Mouse (Mus musculus) embryonic stem cell, embryonic (primary cell): ENCODE data around the gene Dcpp2.
"Not testable (repeated sequence)": the region's sequence is repeated elsewhere in the genome, so short reads cannot be mapped to it uniquely, and the experiment has no call there.

ENCODE experiments used
- CTCF ChIA-PET, 4 experiments: fragments of 300-600 bp in 2 of 4; fragments of 350-600 bp in 2 of 4; sonication (Branson Sonifier 250); formaldehyde crosslinking; loops; one replicate each; lab custom pipeline; 2022; ENCODE audit warnings: inconsistent platforms in 2 of 4; lab: Charles Lee
- POLR2A ChIA-PET, 4 experiments: fragments of 300-600 bp in 2 of 4; fragments of 350-600 bp in 2 of 4; sonication (Branson Sonifier 250); formaldehyde crosslinking; loops; one replicate each; lab custom pipeline; 2022; ENCODE audit warnings: antibody characterized with exemption in 4 of 4, inconsistent platforms in 1 of 4; lab: Charles Lee

Dcpp2 gene

GRCm38 (mm10) chr17:23880576-23880975 lies at the start of gene Dcpp2, which contains the start of gene Dcpp1:
Gene Dcpp2 (plus strand): TSS chr17:23880880.
Gene Dcpp1 (plus strand): TSS chr17:23880876.
- CTCF ChIA-PET = not testable (repeated sequence)

GRCm38 (mm10) chr17:23831201-23831600 lies 49.5 kb upstream of the Dcpp2 start:
- ChIA-PET CTCF (interaction anchor here (1.3 to 7.8 kb wide), 6 partner anchors 12 to 201 kb away, joined by 3 to 112 read pairs (median 14); partner anchors contain the start of genes Prss32 (in 4 of the 4) and Prss41 (in 4 of the 4)), POLR2A (interaction anchor here in 3 of 4 experiments (0.7 to 27.3 kb wide), 11 partner anchors 8 to 186 kb away, joined by 3 to 622 read pairs (median 9); partner anchors contain the start of genes Prss32 (in 2 of the 3), Prss41 (in 2 of the 3) and Flywch1 (in 1 of the 3))

More at GRCm38 (mm10) chr17:23880576-23880975, at the start of gene Dcpp2, which contains the start of gene Dcpp1:
- POLR2A ChIA-PET = not testable (repeated sequence)

- POLR2A ChIA-PET = interaction anchor here in 3 of 4 experiments (0.7 to 27.3 kb wide), 19 partner anchors 8 to 303 kb away, joined by 3 to 622 read pairs (median 4); partner anchors contain the start of genes Prss32 (in 1 of the 3) and Prss41 (in 1 of the 3)
- CTCF ChIA-PET = interaction anchor here (0.6 to 7.8 kb wide), 11 partner anchors 8 to 158 kb away, joined by 3 to 112 read pairs (median 4); partner anchors contain the start of genes Prss32 (in 3 of the 4) and Prss41 (in 3 of the 4)
These were observed 44.6 kb upstream of the Dcpp2 start, which contains the start of gene Prss33 for GRCm38 (mm10) chr17:23836006-23836575. Gene Prss33 (minus strand): TSS chr17:23836056.

- ChIA-PET POLR2A (interaction anchor here in 3 of 4 experiments (0.6 to 7.4 kb wide), 6 partner anchors 9 to 113 kb away, joined by 3 to 81 read pairs (median 3); partner anchors contain the start of genes Elob (in 1 of the 3) and Prss33 (in 1 of the 3)), CTCF (interaction anchor here in 3 of 4 experiments (0.6 to 1.3 kb wide), 4 partner anchors 8 to 48 kb away, joined by 3 to 4 read pairs (median 4); no protein-coding TSS in a partner anchor)
These were observed 39.5 kb upstream of the Dcpp2 start for GRCm38 (mm10) chr17:23841145-23841544.

- ChIA-PET CTCF (interaction anchor here (0.5 to 4.4 kb wide), 153 partner anchors 7 to 597 kb away, joined by 3 to 112 read pairs (median 4); partner anchors contain the start of genes Elob (in 4 of the 4), Prss33 (in 3 of the 4), Flywch2 (in 2 of the 4) and Pkmyt1 (in 2 of the 4)), POLR2A (interaction anchor here (0.6 to 7.4 kb wide), 62 partner anchors 10 to 627 kb away, joined by 3 to 81 read pairs (median 3); partner anchors contain the start of genes Elob (in 3 of the 4), Paqr4 (in 2 of the 4), Srrm2 (in 2 of the 4) and Ccnf (in 1 of the 4))
These were observed 37.4 kb upstream of the Dcpp2 start for GRCm38 (mm10) chr17:23843141-23843811.

- CTCF ChIA-PET = interaction anchor here (0.5 to 4.4 kb wide), 157 partner anchors 8 to 597 kb away, joined by 3 to 112 read pairs (median 4); partner anchors contain the start of genes Elob (in 4 of the 4), Prss33 (in 3 of the 4), Flywch2 (in 2 of the 4) and Pkmyt1 (in 2 of the 4)
- POLR2A ChIA-PET = interaction anchor here (0.6 to 7.4 kb wide), 60 partner anchors 10 to 611 kb away, joined by 3 to 81 read pairs (median 3); partner anchors contain the start of genes Elob (in 2 of the 4), Paqr4 (in 2 of the 4), Ccnf (in 1 of the 4) and Pkmyt1 (in 1 of the 4)
These were observed 36.8 kb upstream of the Dcpp2 start, which contains the start of the genes Prss32 and Prss41 for GRCm38 (mm10) chr17:23843812-23844273. Gene Prss32 (plus strand): TSS chr17:23843855. Gene Prss41 (minus strand): TSS chr17:23844172.

- ChIA-PET CTCF (interaction anchor here in 3 of 4 experiments (1.0 to 7.4 kb wide), 5 partner anchors 21 to 112 kb away, joined by 3 to 78 read pairs (median 8); partner anchors contain the start of gene Elob (in 1 of the 3)), POLR2A (interaction anchor here in 2 of 4 experiments (0.6 to 1.9 kb wide), 5 partner anchors 9 to 77 kb away, joined by 3 to 4 read pairs (median 3); no protein-coding TSS in a partner anchor)
These were observed 30.7 kb upstream of the Dcpp2 start for GRCm38 (mm10) chr17:23850028-23850427.

GRCm38 (mm10) chr17:23850853-23851749 lies 29.6 kb upstream of the Dcpp2 start:
- CTCF ChIA-PET = interaction anchor here (0.6 to 7.4 kb wide), 22 partner anchors 7 to 812 kb away, joined by 3 to 78 read pairs (median 4); partner anchors contain the start of genes Elob (in 1 of the 4), Prss32 (in 1 of the 4), Prss33 (in 1 of the 4) and Prss41 (in 1 of the 4)
- POLR2A ChIA-PET = interaction anchor here in 3 of 4 experiments (0.6 to 0.9 kb wide), 4 partner anchors 32 to 180 kb away, joined by 3 to 4 read pairs (median 3); partner anchors contain the start of gene Pkmyt1 (in 1 of the 3)

- POLR2A ChIA-PET = interaction anchor here (0.5 to 2.2 kb wide), 11 partner anchors 10 to 185 kb away, joined by 3 to 6 read pairs (median 4); partner anchors contain the start of genes Prss32 (in 2 of the 4) and Prss41 (in 2 of the 4)
- CTCF ChIA-PET = interaction anchor here (0.5 to 7.4 kb wide), 28 partner anchors 9 to 276 kb away, joined by 3 to 78 read pairs (median 5); partner anchors contain the start of genes Prss32 (in 4 of the 4), Prss41 (in 4 of the 4), Elob (in 1 of the 4) and Prss33 (in 1 of the 4)
These were observed 27.4 kb upstream of the Dcpp2 start for GRCm38 (mm10) chr17:23853292-23853691.

GRCm38 (mm10) chr17:23854229-23854765 lies 26.4 kb upstream of the Dcpp2 start:
- CTCF ChIA-PET = interaction anchor here (0.5 to 7.4 kb wide), 27 partner anchors 9 to 275 kb away, joined by 3 to 78 read pairs (median 5); partner anchors contain the start of genes Prss32 (in 4 of the 4), Prss41 (in 4 of the 4), Elob (in 1 of the 4) and Prss33 (in 1 of the 4)

GRCm38 (mm10) chr17:23857193-23857592 lies 23.5 kb upstream of the Dcpp2 start:
- ChIA-PET CTCF (interaction anchor here in 1 of 4 experiments (0.9 to 7.4 kb wide), 4 partner anchors 10 to 105 kb away, joined by 3 to 78 read pairs (median 7); partner anchors contain the start of genes Prss21, Prss32 and Prss41), POLR2A (no interaction called here)

More at GRCm38 (mm10) chr17:23854229-23854765, 26.4 kb upstream of the Dcpp2 start:
- POLR2A ChIA-PET = interaction anchor here in 3 of 4 experiments (0.7 to 2.2 kb wide), 14 partner anchors 10 to 108 kb away, joined by 3 to 6 read pairs (median 4); partner anchors contain the start of genes Prss32 (in 1 of the 3) and Prss41 (in 1 of the 3)

- POLR2A ChIA-PET = interaction anchor here in 2 of 4 experiments (0.9 to 1.0 kb wide), 2 partner anchors 14 to 104 kb away, joined by 3 read pairs; partner anchors contain the start of gene Prss41 (in 1 of the 2)
These were observed 22.8 kb upstream of the Dcpp2 start for GRCm38 (mm10) chr17:23857913-23858312.

GRCm38 (mm10) chr17:23862926-23863325 lies 17.8 kb upstream of the Dcpp2 start:
- ChIA-PET POLR2A (no interaction called here), CTCF (interaction anchor here in 3 of 4 experiments (0.6 to 2.0 kb wide), 3 partner anchors 9 to 106 kb away, joined by 3 to 7 read pairs (median 5); partner anchors contain the start of genes Prss32 (in 1 of the 3) and Prss41 (in 1 of the 3))

More at GRCm38 (mm10) chr17:23857913-23858312, 22.8 kb upstream of the Dcpp2 start:
- CTCF ChIA-PET = interaction anchor here in 2 of 4 experiments (1.2 to 2.4 kb wide), 3 partner anchors 14 to 102 kb away, joined by 4 to 14 read pairs (median 8); partner anchors contain the start of genes Prss32 (in 2 of the 2) and Prss41 (in 2 of the 2)

- ChIA-PET POLR2A (interaction anchor here in 2 of 4 experiments (0.9 to 1.6 kb wide), 3 partner anchors 9 to 80 kb away, joined by 3 to 5 read pairs (median 3); no protein-coding TSS in a partner anchor), CTCF (interaction anchor here in 2 of 4 experiments (0.9 to 1.4 kb wide), 5 partner anchors 11 to 126 kb away, joined by 3 to 4 read pairs (median 3); partner anchors contain the start of genes Prss32 (in 1 of the 2) and Prss41 (in 1 of the 2))
These were observed 12.9 kb upstream of the Dcpp2 start, which contains the start of gene Prss21 for GRCm38 (mm10) chr17:23867756-23868155. Gene Prss21 (plus strand): TSS chr17:23868056.
